Mouse (Mus musculus) kidney, adult 9 months (tissue): ENCODE measurements around the gene Tom1l2.

ENCODE experiments used
- DNase-seq: peaks from one replicate; pipeline ENCODE4 v3.0.0; 2022

The Tom1l2 gene

GRCm38 (mm10) chr11:60352559-60353411 lies at the start of gene Tom1l2, which contains the start of gene Drc3:
Gene Tom1l2, minus strand, starts transcription at chr11:60352905.
Gene Drc3, plus strand, starts transcription at chr11:60353329.
- peak; percentile 100 for DNase-seq

- DNase-seq: no peak
Observed at GRCm38 (mm10) chr11:60397172-60397571, 44.5 kb upstream of the Tom1l2 start.

- no peak for DNase-seq
Observed at GRCm38 (mm10) chr11:60396546-60396945, 43.8 kb upstream of the Tom1l2 start.

GRCm38 (mm10) chr11:60391346-60391745 lies 38.6 kb upstream of the Tom1l2 start:
- no peak for DNase-seq

GRCm38 (mm10) chr11:60387944-60388343 lies 35.2 kb upstream of the Tom1l2 start:
- DNase-seq: peak; percentile 17

- no peak for DNase-seq
Observed at GRCm38 (mm10) chr11:60385946-60386345, 33.2 kb upstream of the Tom1l2 start.

- no peak for DNase-seq
Observed at GRCm38 (mm10) chr11:60384762-60385421, 32.2 kb upstream of the Tom1l2 start.

- DNase-seq: no peak
Observed at GRCm38 (mm10) chr11:60383518-60383917, 30.8 kb upstream of the Tom1l2 start.

- DNase-seq: no peak
Observed at GRCm38 (mm10) chr11:60374481-60374880, 21.8 kb upstream of the Tom1l2 start.

- DNase-seq: no peak
Observed at GRCm38 (mm10) chr11:60370431-60370830, 17.7 kb upstream of the Tom1l2 start.

GRCm38 (mm10) chr11:60369448-60369847 lies 16.7 kb upstream of the Tom1l2 start:
- no peak for DNase-seq

GRCm38 (mm10) chr11:60368909-60369308 lies 16.2 kb upstream of the Tom1l2 start:
- no peak for DNase-seq

GRCm38 (mm10) chr11:60367256-60367655 lies 14.6 kb upstream of the Tom1l2 start:
- no peak for DNase-seq

- no peak for DNase-seq
Observed at GRCm38 (mm10) chr11:60366239-60367019, 13.7 kb upstream of the Tom1l2 start.

- no peak for DNase-seq
Observed at GRCm38 (mm10) chr11:60360631-60361201, 8.0 kb upstream of the Tom1l2 start.

- no peak for DNase-seq
Observed at GRCm38 (mm10) chr11:60359936-60360335, 7.2 kb upstream of the Tom1l2 start.

GRCm38 (mm10) chr11:60359138-60359537 lies 6.4 kb upstream of the Tom1l2 start:
- no peak for DNase-seq

- DNase-seq: no peak
Observed at GRCm38 (mm10) chr11:60358548-60358947, 5.8 kb upstream of the Tom1l2 start.

GRCm38 (mm10) chr11:60357116-60357515 lies 4.4 kb upstream of the Tom1l2 start:
- DNase-seq: no peak

- no peak for DNase-seq
Observed at GRCm38 (mm10) chr11:60355952-60356351, 3.2 kb upstream of the Tom1l2 start.

- DNase-seq: peak; percentile 51
Observed at GRCm38 (mm10) chr11:60351925-60352371, 757 bp downstream of the Tom1l2 start.

GRCm38 (mm10) chr11:60351388-60351787 lies 1.3 kb downstream of the Tom1l2 start:
- peak; percentile 88 for DNase-seq

GRCm38 (mm10) chr11:60346537-60346936 lies 6.2 kb downstream of the Tom1l2 start:
- peak; percentile 81 for DNase-seq
